Mouse (Mus musculus) adrenal gland, postnatal 25 days (tissue): ENCODE data around the gene Foxp1. TPM values are rescaled to one million over a fixed set of nuclear protein-coding genes. Genes with fewer than 3 reads are reported as not detected.

Experiments used
- DNase-seq: peaks from one replicate; pipeline ENCODE4 v3.0.0; 2021; ENCODE audit warnings: mixed read lengths
- total RNA-seq: library from RNA; stranded (reverse); gene quantifications from 2 replicates; pipeline ENCODE4 v1.2.3, GENCODE M21; 2021

Gene Foxp1
- total RNA-seq, 1 experiment from 2014 or later: 58.1 TPM

- DNase-seq: no peak
Measured at GRCm38 (mm10) chr6:99439214-99439877, 83.2 kb downstream of the Foxp1 start.

- no peak for DNase-seq
Measured at GRCm38 (mm10) chr6:99436371-99436770, 86.2 kb downstream of the Foxp1 start.

- no peak for DNase-seq
Measured at GRCm38 (mm10) chr6:99435140-99435539, 87.4 kb downstream of the Foxp1 start.

GRCm38 (mm10) chr6:99433006-99433405 lies 89.5 kb downstream of the Foxp1 start:
- DNase-seq: no peak

- no peak for DNase-seq
Measured at GRCm38 (mm10) chr6:99431941-99432340, 90.6 kb downstream of the Foxp1 start.

GRCm38 (mm10) chr6:99430560-99430959 lies 92.0 kb downstream of the Foxp1 start:
- DNase-seq: no peak

GRCm38 (mm10) chr6:99429378-99430131 lies 93.0 kb downstream of the Foxp1 start:
- no peak for DNase-seq

- DNase-seq: no peak
Measured at GRCm38 (mm10) chr6:99428961-99429360, 93.6 kb downstream of the Foxp1 start.

- DNase-seq: no peak
Measured at GRCm38 (mm10) chr6:99427301-99427700, 95.2 kb downstream of the Foxp1 start.

- no peak for DNase-seq
Measured at GRCm38 (mm10) chr6:99425044-99425443, 97.5 kb downstream of the Foxp1 start.

GRCm38 (mm10) chr6:99420666-99421065 lies 101.9 kb downstream of the Foxp1 start:
- DNase-seq: peak; percentile 16

- DNase-seq: no peak
Measured at GRCm38 (mm10) chr6:99412598-99412997, 109.9 kb downstream of the Foxp1 start.

GRCm38 (mm10) chr6:99409602-99410001 lies 112.9 kb downstream of the Foxp1 start:
- DNase-seq: no peak

- DNase-seq: no peak
Measured at GRCm38 (mm10) chr6:99408880-99409279, 113.6 kb downstream of the Foxp1 start.

- DNase-seq: no peak
Measured at GRCm38 (mm10) chr6:99403755-99404390, 118.6 kb downstream of the Foxp1 start.

GRCm38 (mm10) chr6:99402941-99403340 lies 119.6 kb downstream of the Foxp1 start:
- no peak for DNase-seq

GRCm38 (mm10) chr6:99402370-99402769 lies 120.2 kb downstream of the Foxp1 start:
- DNase-seq: no peak

- DNase-seq: no peak
Measured at GRCm38 (mm10) chr6:99401801-99402200, 120.7 kb downstream of the Foxp1 start.

- DNase-seq: no peak
Measured at GRCm38 (mm10) chr6:99401211-99401610, 121.3 kb downstream of the Foxp1 start.

- no peak for DNase-seq
Measured at GRCm38 (mm10) chr6:99395745-99396144, 126.8 kb downstream of the Foxp1 start.

- DNase-seq: no peak
Measured at GRCm38 (mm10) chr6:99394801-99395200, 127.7 kb downstream of the Foxp1 start.

GRCm38 (mm10) chr6:99392484-99392883 lies 130.0 kb downstream of the Foxp1 start:
- DNase-seq: no peak
